Mouse (Mus musculus) olfactory bulb, adult 2 months (tissue): ENCODE measurements at regions not wholly inside any gene's neighbourhood (a gene's known extent, or its start where the extent isn't known, plus 50 kb on each side); places are given as distances from the start of the nearest gene placed in this dataset.

ENCODE experiments used
- H3K27ac ChIP-seq: fragments of 200-500 bp; 2 replicates; pipeline ENCODE4 v1.5.1; 2012; ENCODE audit warnings: low read depth, low read length; ENCODE audit not compliant: insufficient read depth
- H3K4me1 ChIP-seq: fragments of 200-500 bp; 2 replicates; pipeline ENCODE4 v1.6.1; 2012; ENCODE audit warnings: low read length; ENCODE audit not compliant: control insufficient read depth, insufficient read depth
- H3K4me3 ChIP-seq: fragments of 200-500 bp; 2 replicates; pipeline ENCODE4 v1.5.1; 2012; ENCODE audit warnings: mild to moderate bottlenecking, low read depth, low read length, moderate library complexity; ENCODE audit not compliant: insufficient read depth
- CTCF ChIP-seq: fragments of 200-500 bp; IDR thresholded peaks from 2 replicates; pipeline ENCODE4 v1.5.1; 2012; ENCODE audit warnings: low read depth, mild to moderate bottlenecking, low read length, moderate library complexity; ENCODE audit not compliant: insufficient read depth
- POLR2A ChIP-seq: fragments of 200-500 bp; IDR thresholded peaks from 2 replicates; pipeline ENCODE4 v1.6.1; 2012; ENCODE audit warnings: mild to moderate bottlenecking, low read depth, low read length, moderate library complexity; ENCODE audit not compliant: insufficient read depth
- WGBS: fragments of 180-500 bp; shearing (Covaris S2); methylation state at CpG from one replicate; pipeline ENCODE4 v1.1.7; 2018; 5-methylcytosine and 5-hydroxymethylcytosine counted together

- 95% methylated on average over 10 of the region's 10 CpGs for whole genome bisulfite sequencing
- H3K27ac ChIP-seq, result no peak overlapping the region
- TF ChIP-seq POLR2A (no peak), CTCF (no peak)
- H3K4me1 ChIP-seq, result peaks cover 5% of the 10 kb centered on the region; the same call in 1 of the 2 replicates
- H3K4me3 ChIP-seq, result no peak overlapping the region
Measured at GRCm38 (mm10) chr4:31561183-31561582, 402.7 kb upstream of the Map3k7 start.

- Histone ChIP-seq H3K27ac (no peak overlapping the region), H3K4me3 (no peak overlapping the region), H3K4me1 (peaks cover 5% of the 10 kb centered on the region; the same call in 1 of the 2 replicates)
- WGBS, result 42% methylated on average over 3 of the region's 3 CpGs
- no peak for TF ChIP-seq CTCF
- no peak for TF ChIP-seq POLR2A
Measured at GRCm38 (mm10) chr4:31561823-31562222, 402.1 kb upstream of the Map3k7 start.

GRCm38 (mm10) chr4:31566158-31566557 lies 397.7 kb upstream of the Map3k7 start:
- no peak overlapping the region for H3K27ac ChIP-seq
- no peak for TF ChIP-seq CTCF
- no peak for TF ChIP-seq POLR2A
- 70% methylated on average over 5 of the region's 5 CpGs for WGBS

GRCm38 (mm10) chr4:31566834-31567233 lies 397.1 kb upstream of the Map3k7 start:
- peaks cover 5% of the 10 kb centered on the region; the same call in 1 of the 2 replicates for H3K4me1 ChIP-seq
- TF ChIP-seq POLR2A (no peak), CTCF (no peak)
- 76% methylated on average over 3 of the region's 3 CpGs for WGBS
- H3K27ac ChIP-seq, result no peak overlapping the region
- H3K4me3 ChIP-seq, result no peak overlapping the region

More at GRCm38 (mm10) chr4:31566158-31566557, 397.7 kb upstream of the Map3k7 start:
- H3K4me1 ChIP-seq, result peaks cover 5% of the 10 kb centered on the region; the same call in 1 of the 2 replicates
- no peak overlapping the region for H3K4me3 ChIP-seq

GRCm38 (mm10) chr4:31569687-31570086 lies 394.2 kb upstream of the Map3k7 start:
- no peak overlapping the region for H3K4me3 ChIP-seq
- TF ChIP-seq POLR2A, result no peak
- no peak for TF ChIP-seq CTCF
- H3K27ac ChIP-seq, result no peak overlapping the region
- 94% methylated on average over 1 of the region's 1 CpGs for WGBS
- H3K4me1 ChIP-seq, result peaks cover 2% of the 10 kb centered on the region; the same call in 1 of the 2 replicates

- WGBS, result 77% methylated on average over 4 of the region's 4 CpGs
- Histone ChIP-seq H3K4me3 (no peak overlapping the region), H3K27ac (no peak overlapping the region), H3K4me1 (no peaks in the 10 kb centered on the region)
- TF ChIP-seq CTCF, result no peak
- TF ChIP-seq POLR2A, result no peak
Measured at GRCm38 (mm10) chr4:31576982-31577579, 386.8 kb upstream of the Map3k7 start.

GRCm38 (mm10) chr4:31583495-31583894 lies 380.4 kb upstream of the Map3k7 start:
- Histone ChIP-seq H3K27ac (no peak overlapping the region), H3K4me3 (no peak overlapping the region), H3K4me1 (no peaks in the 10 kb centered on the region)
- 87% methylated on average over 2 of the region's 2 CpGs for WGBS
- no peak for TF ChIP-seq CTCF
- no peak for TF ChIP-seq POLR2A

GRCm38 (mm10) chr4:31584171-31584570 lies 379.7 kb upstream of the Map3k7 start:
- Histone ChIP-seq H3K4me3 (no peak overlapping the region), H3K4me1 (no peaks in the 10 kb centered on the region), H3K27ac (no peak overlapping the region)
- TF ChIP-seq CTCF (no peak), POLR2A (no peak)
- WGBS, result 86% methylated on average over 3 of the region's 3 CpGs

GRCm38 (mm10) chr4:31594089-31594488 lies 369.8 kb upstream of the Map3k7 start:
- 98% methylated on average over 1 of the region's 1 CpGs for WGBS
- H3K27ac ChIP-seq, result no peak overlapping the region
- TF ChIP-seq POLR2A (no peak), CTCF (no peak)
- no peaks in the 10 kb centered on the region for H3K4me1 ChIP-seq
- no peak overlapping the region for H3K4me3 ChIP-seq
